Mouse (Mus musculus): ENCODE measurements around the gene Olfr1369-ps1. TPM values are rescaled to one million over a fixed set of nuclear protein-coding genes. Genes with fewer than 3 reads are reported as not detected.

Gene Olfr1369-ps1
- total RNA-seq, 2 experiments from 2014 or later, result not detected

DNA sequence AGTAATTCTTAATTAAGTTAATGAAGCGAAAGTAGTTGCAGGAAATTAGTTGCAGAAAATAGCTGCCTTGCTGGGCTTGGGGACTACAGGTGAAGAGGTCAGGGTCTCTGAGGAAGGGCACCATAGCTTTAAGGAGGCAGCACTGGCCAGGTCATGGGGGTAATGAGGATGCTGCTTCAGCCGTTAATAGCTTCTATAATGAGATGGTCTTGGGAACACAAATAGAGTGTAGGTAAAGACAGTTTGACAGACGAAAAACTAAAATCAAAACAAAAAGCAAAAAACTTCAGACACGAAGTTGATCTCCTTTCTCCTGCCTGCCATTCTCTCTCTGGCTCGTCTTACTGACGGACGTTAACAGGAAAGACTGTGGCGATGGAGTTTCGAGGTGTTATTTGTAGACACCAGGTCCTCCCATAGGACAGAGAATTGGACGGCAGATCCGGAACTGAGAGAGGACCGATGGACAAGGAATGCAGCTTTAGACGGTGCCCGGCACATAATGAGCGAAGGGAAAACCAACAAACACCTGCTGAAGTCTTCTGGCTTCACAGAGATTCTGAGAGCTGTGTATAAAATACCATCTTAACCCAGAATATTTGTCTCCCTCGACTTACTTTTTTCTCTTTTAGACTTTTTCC, 57.2 kb downstream of the Olfr1369-ps1 start:
- peak; percentile 12 for DNase-seq
- intact Hi-C loops (cut with DNase I), result no loop called here

Other genes starting within 250 kb of the Olfr1369-ps1 start
- gene Olfr1370, start 36.5 kb upstream of the Olfr1369-ps1 start, total RNA-seq (2021), result not detected
- gene Olfr263, start 18.2 kb downstream of the Olfr1369-ps1 start, total RNA-seq (2021), result not detected
- gene Olfr1368, start 34.4 kb downstream of the Olfr1369-ps1 start, total RNA-seq (2021), result not detected
- 10 to 100 TPM; 57.6 to 65.0 TPM for gene Trim27, start 68.0 kb downstream of the Olfr1369-ps1 start, total RNA-seq (2021)
- not detected for gene Gpx5, start 181.2 kb downstream of the Olfr1369-ps1 start, total RNA-seq (2021)
- not detected for gene Gpx6, start 200.6 kb downstream of the Olfr1369-ps1 start, total RNA-seq (2021)
- not detected for gene Olfr1367, start 235.4 kb downstream of the Olfr1369-ps1 start, total RNA-seq (2021)

Data from left cerebral cortex, postnatal 4 days (tissue).